Mouse (Mus musculus) natural killer cell, adult 2 months (primary cell): ENCODE data around the gene Pdgfb.

ENCODE experiments used
- DNase-seq, 2 experiments: peaks; one replicate each; pipeline ENCODE4 v3.0.0; 2022; ENCODE audit warnings: low spot score in 2 of 2

Pdgfb gene

GRCm38 (mm10) chr15:79961366-79961921 lies 53.3 kb downstream of the Pdgfb start:
- no peak for DNase-seq

- DNase-seq = no peak
These were observed 56.4 kb downstream of the Pdgfb start for GRCm38 (mm10) chr15:79958418-79958817.

- DNase-seq = peak; percentile 73 to 84
These were observed 58.2 kb downstream of the Pdgfb start for GRCm38 (mm10) chr15:79956559-79956958.

DNA sequence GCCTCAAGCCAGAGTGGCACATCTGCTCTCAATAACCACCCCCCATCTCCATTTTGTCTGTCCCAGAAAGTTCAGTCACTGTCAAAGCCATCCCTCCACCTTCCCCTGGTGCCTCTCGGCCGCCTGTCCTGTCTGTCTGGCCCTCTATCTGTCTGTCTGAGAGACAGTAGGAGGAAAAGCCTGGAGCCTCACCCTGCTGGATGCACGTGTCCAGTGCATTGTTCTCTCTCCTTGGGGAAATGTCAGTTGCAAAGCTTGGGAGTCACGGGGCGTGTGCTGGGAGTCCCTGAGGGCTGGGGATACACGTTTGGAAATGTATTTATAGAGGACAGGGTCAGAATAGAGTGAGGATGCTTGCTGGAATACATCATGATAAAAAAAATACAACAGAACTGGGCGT lies 61.3 kb downstream of the Pdgfb start:
- DNase-seq = no peak

DNA sequence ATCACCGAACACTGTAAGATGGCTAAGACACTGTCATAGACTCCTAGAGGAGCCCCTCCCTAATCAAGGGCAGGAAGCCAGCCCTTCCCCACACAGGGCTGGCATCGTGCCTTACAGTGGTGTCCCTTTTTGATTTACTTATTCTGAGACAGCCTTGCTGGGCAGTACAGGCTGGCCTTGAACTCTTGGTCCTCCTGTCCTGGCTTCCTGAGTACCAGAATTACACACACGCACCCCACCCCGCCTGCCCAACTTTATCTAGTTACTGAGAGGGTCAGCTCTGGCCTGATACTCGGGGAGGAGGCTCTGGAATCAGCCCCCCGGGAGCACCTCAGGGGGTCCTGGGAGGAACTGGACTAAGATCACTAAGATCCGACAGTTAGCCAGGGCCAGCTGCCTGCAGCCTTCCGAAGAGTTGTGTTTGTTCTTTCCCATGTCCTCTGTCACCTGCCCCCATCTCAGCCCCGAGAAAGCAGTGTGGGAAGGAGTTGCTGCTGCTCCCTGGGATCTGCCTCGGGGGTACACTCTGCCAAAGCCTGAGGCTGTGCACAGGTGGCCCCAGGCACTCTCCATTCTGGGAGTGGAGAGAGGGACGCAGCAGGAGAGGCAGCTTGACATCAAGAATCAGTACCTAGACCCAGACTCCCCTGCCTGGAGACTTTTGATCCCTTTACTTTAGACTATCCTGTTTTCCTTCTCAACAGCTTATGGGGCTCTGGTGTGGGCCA lies 62.1 kb downstream of the Pdgfb start:
- no peak for DNase-seq

GRCm38 (mm10) chr15:79951730-79952503 lies 62.9 kb downstream of the Pdgfb start:
- no peak for DNase-seq

DNA sequence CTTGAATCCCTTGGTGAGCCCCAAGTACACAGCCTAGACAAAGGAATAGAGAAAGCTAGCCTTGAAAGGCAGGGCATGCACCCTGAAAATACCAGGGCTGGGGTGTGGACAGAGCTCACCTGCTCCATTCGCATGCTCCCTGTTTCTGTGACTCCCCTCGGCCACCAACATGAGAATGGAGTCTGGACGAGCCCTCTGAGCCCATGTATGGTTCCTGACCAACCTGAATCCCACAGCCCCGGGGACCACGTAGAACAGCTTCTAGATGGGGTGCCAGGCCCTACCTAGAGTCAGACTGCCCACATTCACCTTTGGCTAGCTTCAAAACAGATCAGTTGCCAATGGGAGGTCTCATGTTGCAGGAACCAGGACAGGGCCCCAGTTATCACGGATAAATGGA lies 63.6 kb downstream of the Pdgfb start:
- no peak for DNase-seq

DNA sequence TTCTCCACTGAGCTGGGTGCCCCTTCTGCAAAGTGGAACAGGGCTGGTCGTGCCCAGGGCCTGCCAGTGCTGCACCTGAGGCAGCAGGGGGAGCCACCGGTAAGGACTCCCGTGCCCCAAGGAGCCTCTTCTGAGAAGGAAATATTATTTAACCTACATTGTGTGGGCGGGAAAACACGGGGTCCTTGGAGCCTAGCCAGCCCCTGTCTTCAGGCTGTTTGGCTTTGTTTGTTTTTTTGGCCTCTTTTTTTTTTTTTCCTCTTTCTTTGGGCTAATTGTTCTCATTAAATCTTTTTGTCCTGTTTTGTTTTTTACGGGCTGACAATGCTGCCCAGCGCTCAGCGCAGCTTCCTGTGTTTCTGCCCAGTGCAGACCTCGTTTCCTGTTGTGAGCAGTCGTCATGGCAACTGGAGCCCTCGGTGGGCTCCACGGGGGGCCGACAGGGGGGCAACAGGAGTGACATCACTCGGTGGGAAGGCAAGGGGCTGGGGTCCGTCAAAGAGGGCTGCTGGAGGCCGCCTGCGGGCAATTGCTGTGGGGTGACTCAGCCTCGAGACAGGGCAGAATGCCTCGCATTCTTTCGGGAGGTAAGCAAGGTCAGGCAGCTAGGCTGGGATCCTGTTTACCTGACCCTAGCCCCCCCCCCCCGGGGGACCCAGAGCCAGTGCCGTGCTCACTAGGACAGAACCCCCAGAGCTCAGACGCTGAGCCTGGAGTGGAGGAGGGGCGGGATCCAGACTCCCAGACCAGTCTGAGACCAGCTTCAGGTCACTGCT lies 64.3 kb downstream of the Pdgfb start:
- DNase-seq = peak; percentile 73 to 76

DNA sequence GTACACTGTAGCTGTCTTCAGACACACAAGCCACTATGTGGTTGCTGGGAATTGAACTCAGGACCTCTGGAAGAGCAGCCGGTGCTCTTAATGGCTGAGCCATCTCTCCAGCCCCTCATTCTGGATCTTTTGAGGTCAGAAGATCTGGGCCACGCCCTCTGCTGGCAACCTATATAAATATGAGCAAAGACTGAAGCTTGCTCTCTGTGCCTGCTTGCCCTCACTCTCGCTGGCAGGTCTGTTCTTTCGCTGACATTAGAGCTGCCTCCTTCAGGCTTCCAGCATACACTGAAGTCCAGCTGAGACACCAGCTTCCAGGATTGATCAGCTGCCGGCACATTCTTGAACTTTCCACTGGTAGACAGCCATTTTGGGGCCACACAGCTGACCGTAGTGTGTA lies 67.1 kb downstream of the Pdgfb start:
- DNase-seq = no peak

- DNase-seq = no peak
These were observed 68.0 kb downstream of the Pdgfb start for GRCm38 (mm10) chr15:79946790-79947189.

DNA sequence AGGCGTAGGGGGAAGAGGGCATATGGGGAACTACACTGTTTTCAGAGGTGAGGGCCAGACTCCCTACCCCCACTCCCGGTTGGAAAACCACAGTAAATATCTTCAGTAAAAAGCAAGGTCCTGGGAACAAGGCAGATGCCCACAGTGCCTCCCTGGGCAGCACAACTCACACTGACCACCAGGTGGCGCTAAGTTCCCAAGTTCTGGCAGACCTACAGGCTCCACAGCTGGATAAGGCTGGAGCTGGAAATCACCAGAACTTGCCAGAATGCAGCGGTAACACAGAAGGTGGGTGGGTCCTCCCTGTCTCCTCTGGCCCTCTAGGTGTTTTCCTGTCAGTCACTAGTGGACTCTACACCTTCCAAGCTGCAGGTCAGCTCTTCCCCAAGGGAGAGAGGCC lies 68.8 kb downstream of the Pdgfb start:
- DNase-seq = peak; percentile 84 to 85
